Mouse (Mus musculus): Measurements from ENCODE around the gene 1700008O03Rik. TPM values are rescaled to one million over a fixed set of nuclear protein-coding genes. Genes with fewer than 3 reads are reported as not detected.

1700008O03Rik gene
- polyA plus RNA-seq, 1 experiment = 0.04 TPM

DNA sequence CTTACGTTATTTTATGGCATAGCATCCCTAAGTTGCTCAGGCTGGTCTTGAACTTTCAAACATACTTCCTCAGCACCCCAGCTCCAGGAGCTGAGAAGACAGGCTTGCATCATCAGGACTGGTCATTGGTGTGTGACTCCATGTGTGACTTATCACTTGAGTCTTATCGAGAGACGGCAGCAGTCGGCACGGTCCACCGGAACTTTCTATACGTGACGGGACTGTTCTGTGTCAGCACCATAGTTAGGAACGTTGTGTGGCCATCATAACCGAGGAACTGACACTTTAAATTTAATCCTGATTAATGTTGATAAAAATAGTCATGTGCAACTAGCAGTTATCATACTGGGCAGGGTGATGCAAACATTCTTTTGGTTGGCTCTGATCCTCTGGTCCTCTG is 44.5 kb downstream of the 1700008O03Rik start:
- Histone ChIP-seq H3K27me3 (ENCODE audit: control insufficient read depth) (peaks cover 44% of the 10 kb centered on the region), H3K36me3 (ENCODE audit: control insufficient read depth) (no peaks in the 10 kb centered on the region), H3K4me1 (ENCODE audit: control insufficient read depth) (no peaks in the 10 kb centered on the region), H3K9me3 (ENCODE audit: control insufficient read depth, low read length) (no peaks in the 10 kb centered on the region), H3K4me3 (replicated peaks) (no peak overlapping the region)
- no peak for TF ChIP-seq TAL1 (IDR thresholded peaks at IDR 0.05; ENCODE audit: low read length)
- TF ChIP-seq GATA1 (IDR thresholded peaks at IDR 0.05; ENCODE audit: low read length) = no peak

DNA sequence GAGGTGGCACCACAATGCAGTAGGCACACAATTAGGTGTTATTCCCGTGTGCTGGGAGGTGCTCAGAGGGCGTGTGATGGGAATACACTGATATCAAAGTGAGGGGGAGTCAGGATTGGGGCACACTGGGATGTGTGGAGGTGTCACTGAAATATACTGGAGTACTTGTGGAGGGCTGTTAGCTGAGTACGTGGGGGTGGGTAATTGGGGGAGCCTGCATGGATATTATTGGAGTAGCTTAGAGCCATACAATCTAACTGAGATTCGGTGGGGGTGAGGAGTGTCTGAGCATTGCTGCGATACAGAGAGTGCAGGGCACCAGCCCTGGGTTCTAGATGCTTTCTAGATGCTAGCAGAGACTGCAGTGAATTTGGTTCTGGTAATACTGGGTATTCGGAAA is 45.4 kb downstream of the 1700008O03Rik start:
- H3K27me3 ChIP-seq (ENCODE audit: control insufficient read depth) = peaks cover 53% of the 10 kb centered on the region
- no peak for TF ChIP-seq TAL1 (IDR thresholded peaks at IDR 0.05; ENCODE audit: low read length)
- TF ChIP-seq GATA1 (IDR thresholded peaks at IDR 0.05; ENCODE audit: low read length) = no peak
- no peaks in the 10 kb centered on the region for H3K4me1 ChIP-seq (ENCODE audit: control insufficient read depth)
- no peaks in the 10 kb centered on the region for H3K36me3 ChIP-seq (ENCODE audit: control insufficient read depth)
- no peaks in the 10 kb centered on the region for H3K9me3 ChIP-seq (ENCODE audit: control insufficient read depth, low read length)
- H3K4me3 ChIP-seq (replicated peaks) = no peak overlapping the region

DNA sequence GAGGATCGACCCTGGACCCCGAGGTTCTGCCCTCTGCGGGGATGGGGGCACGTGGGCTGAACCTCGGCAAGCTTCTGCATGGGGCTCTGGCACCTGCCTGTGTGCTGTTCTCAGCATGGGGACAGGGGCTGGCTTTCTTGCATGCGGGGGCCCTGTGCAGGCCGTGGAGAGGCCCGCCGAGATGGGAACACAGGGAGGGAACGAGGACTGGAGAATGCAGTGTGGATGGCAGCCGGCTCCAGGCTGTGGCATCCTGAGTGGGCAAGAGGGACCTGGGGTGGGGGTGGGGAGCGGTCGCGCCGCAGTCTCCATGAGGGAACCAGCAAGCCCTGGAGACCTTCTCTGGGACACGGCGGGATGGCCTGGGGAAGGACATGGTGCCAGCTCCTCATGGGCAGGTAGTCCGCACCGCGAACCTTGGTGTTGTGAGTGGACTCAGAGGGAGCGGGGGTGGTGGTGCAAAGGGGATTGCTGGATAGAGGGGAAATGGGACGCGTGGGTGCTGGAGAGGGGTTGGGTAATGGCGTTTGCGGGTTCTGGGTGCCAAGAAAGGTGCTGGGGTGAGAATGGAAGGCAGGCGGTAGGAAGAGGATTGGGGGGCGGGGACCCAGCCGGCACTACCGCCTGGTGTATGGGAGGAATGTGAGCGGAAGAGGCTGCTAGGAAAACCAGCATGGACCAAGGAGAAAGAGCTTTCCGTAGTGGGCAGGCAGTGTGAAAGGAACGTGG is 48.3 kb downstream of the 1700008O03Rik start:
- H3K9me3 ChIP-seq (ENCODE audit: control insufficient read depth, low read length) = no peaks in the 10 kb centered on the region
- TF ChIP-seq GATA1 (IDR thresholded peaks at IDR 0.05; ENCODE audit: low read length) (no peak), TAL1 (IDR thresholded peaks at IDR 0.05; ENCODE audit: low read length) (no peak)
- H3K4me3 ChIP-seq (replicated peaks) = no peak overlapping the region
- H3K27me3 ChIP-seq (ENCODE audit: control insufficient read depth) = peaks cover 64% of the 10 kb centered on the region
- no peaks in the 10 kb centered on the region for H3K4me1 ChIP-seq (ENCODE audit: control insufficient read depth)
- H3K36me3 ChIP-seq (ENCODE audit: control insufficient read depth) = no peaks in the 10 kb centered on the region

DNA sequence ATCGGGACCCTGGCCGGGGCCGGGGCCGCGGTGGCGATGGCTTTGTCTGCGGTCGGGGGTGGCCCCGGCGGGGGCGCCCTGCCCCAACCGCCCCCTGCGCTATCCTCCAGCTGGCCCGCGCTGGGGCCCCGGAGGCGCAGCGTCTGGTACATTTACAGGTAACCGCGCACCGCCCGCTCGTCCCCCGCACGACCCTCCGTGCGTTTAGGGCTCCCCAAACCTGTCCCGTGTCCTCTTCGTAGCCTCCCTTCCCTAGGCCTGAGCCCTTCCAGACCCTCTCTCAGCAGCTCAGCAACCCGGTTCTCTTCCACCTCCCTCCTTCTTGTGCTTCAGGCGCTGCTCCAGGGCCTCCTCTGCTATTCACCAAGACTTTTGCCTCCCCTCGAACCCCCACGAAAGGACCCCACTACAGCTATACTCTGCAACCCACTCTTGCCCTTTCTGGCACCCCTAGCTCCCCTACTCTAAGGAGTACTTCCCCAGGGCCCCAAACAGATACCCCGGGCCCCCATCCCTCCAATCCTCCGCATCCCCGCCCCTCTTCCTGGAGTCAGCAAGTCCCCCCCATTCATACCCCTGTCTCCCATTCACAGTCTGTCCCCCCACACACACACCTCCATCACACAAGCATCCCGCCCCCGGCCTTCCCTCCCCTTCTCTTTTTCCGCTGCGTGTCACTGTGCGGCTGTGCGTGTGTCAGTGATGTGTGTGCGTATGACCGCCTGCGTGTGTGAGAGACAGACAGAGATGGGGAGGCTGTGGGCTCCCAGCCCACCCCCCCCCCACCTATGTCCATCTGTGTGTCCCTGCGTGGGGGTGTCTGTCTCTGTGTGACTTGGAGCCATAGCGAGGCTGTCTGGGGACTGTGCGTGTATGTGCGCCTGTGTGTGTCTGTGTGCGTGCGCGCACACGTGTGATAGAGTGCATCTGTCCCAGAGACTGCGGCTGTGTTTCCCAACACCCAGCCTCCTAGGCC is 49.3 kb downstream of the 1700008O03Rik start:
- H3K36me3 ChIP-seq (ENCODE audit: control insufficient read depth) = no peaks in the 10 kb centered on the region
- no peaks in the 10 kb centered on the region for H3K4me1 ChIP-seq (ENCODE audit: control insufficient read depth)
- H3K4me3 ChIP-seq (replicated peaks) = no peak overlapping the region
- TF ChIP-seq GATA1 (IDR thresholded peaks at IDR 0.05; ENCODE audit: low read length) (no peak), TAL1 (IDR thresholded peaks at IDR 0.05; ENCODE audit: low read length) (no peak)
- no peaks in the 10 kb centered on the region for H3K9me3 ChIP-seq (ENCODE audit: control insufficient read depth, low read length)
- peaks cover 67% of the 10 kb centered on the region for H3K27me3 ChIP-seq (ENCODE audit: control insufficient read depth)

DNA sequence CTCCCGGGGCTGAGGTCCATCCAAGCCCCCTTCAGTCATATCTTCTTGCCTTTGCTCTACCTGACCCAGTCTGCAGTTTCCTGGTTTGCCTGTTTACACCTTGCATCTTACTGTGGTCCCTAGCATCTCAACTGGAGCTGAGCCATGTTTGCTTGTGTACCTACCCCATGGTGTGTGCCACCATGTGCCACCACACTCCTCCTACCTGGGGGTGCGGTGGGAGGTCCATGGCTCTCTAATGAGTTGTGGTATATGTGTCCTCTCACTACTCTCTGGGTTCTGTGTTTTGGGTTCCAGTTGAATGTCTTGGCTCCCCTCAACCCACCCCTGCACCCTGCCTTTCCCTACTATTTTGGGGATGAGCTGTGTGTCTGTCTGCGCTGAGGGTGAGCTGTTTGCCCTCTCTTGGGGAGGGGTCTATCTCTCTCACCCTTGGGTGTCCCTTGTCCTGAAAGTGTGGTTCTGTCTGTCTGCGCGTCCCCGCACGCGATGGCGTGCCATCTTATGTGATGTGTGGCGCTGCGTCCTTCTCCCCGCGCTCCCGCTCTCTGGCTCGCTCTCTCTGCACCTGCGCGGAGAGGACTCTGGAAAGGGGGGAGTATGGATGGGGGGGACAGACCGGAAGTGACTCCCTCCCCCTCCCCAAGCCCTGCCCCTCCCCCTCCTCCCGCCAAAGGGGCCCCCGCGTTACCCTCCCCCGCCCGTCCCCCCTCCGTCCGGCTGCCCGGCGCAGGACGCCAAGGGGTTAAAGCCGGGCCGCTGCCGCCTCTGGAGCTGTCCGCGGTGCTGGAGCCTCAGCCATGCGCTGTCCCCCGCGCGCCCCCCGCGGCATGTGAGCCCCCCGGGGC is 50.4 kb downstream of the 1700008O03Rik start:
- Histone ChIP-seq H3K36me3 (ENCODE audit: control insufficient read depth) (no peaks in the 10 kb centered on the region), H3K4me1 (ENCODE audit: control insufficient read depth) (no peaks in the 10 kb centered on the region), H3K27me3 (ENCODE audit: control insufficient read depth) (peaks cover 67% of the 10 kb centered on the region), H3K4me3 (replicated peaks) (no peak overlapping the region), H3K9me3 (ENCODE audit: control insufficient read depth, low read length) (no peaks in the 10 kb centered on the region)
- TF ChIP-seq TAL1 (IDR thresholded peaks at IDR 0.05; ENCODE audit: low read length) (no peak), GATA1 (IDR thresholded peaks at IDR 0.05; ENCODE audit: low read length) (no peak)

DNA sequence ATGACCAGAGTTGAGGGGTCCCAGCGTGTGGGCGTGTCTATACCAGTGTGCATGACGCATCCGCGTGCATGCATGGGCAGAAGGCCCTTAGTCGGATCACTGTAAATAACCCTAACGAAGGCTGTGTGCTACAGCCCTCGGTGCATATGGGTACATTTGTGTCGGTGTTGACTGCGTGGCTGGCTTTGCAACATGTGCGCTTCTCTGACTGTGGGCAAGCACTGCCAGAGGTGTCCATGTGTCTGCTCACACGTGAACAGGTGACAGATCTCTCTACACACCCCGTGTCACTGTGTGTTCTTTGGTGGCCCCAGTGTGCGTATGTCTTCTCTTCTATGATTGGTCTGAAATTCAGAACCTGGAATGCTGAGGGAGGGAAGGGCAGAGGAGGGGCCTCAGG is 51.5 kb downstream of the 1700008O03Rik start:
- Histone ChIP-seq H3K4me1 (ENCODE audit: control insufficient read depth) (no peaks in the 10 kb centered on the region), H3K27me3 (ENCODE audit: control insufficient read depth) (peaks cover 58% of the 10 kb centered on the region), H3K36me3 (ENCODE audit: control insufficient read depth) (no peaks in the 10 kb centered on the region), H3K4me3 (replicated peaks) (no peak overlapping the region), H3K9me3 (ENCODE audit: control insufficient read depth, low read length) (no peaks in the 10 kb centered on the region)
- TF ChIP-seq GATA1 (IDR thresholded peaks at IDR 0.05; ENCODE audit: low read length) = no peak
- no peak for TF ChIP-seq TAL1 (IDR thresholded peaks at IDR 0.05; ENCODE audit: low read length)

DNA sequence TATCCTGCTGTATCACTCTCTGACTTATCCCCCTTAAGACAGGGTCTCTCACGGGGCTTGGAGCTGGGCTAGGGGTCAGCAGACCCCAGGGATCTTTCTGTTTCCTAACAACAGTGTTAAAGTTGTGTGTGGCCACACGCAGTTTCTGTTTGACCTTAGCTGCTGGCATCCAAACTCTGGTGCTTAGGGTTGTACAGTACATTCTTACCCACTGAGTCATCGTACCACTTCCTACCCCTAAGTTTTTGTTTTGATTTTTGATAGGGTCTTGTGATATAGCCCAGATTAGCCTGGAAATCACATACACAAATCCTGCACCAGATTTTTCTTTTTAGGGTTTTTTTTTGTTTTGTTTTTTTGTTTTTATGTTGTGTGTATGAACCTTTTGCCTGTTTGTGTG is 53.3 kb downstream of the 1700008O03Rik start:
- Histone ChIP-seq H3K4me3 (replicated peaks) (no peak overlapping the region), H3K9me3 (ENCODE audit: control insufficient read depth, low read length) (no peaks in the 10 kb centered on the region), H3K4me1 (ENCODE audit: control insufficient read depth) (no peaks in the 10 kb centered on the region), H3K27me3 (ENCODE audit: control insufficient read depth) (peaks cover 44% of the 10 kb centered on the region), H3K36me3 (ENCODE audit: control insufficient read depth) (no peaks in the 10 kb centered on the region)
- no peak for TF ChIP-seq TAL1 (IDR thresholded peaks at IDR 0.05; ENCODE audit: low read length)
- TF ChIP-seq GATA1 (IDR thresholded peaks at IDR 0.05; ENCODE audit: low read length) = no peak

DNA sequence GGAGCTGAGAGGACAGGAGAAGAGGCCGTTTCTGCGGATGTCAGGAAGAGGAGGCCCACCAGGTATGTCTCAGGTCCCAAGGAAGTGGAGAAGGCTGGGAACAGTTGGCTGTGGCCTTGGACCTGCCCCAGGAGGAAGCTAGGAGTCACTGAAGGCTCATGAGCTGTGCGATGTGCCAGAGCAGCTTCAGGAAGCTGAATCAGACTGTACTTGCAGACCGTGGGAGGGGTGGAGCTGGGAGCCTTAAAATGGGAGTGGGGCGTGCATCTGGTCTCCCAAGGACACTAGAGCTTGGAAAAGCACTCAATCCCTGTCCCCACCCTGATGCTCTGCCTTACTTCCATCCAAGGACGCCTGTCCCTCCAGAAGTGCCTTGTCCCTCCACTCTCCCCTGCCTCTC is 59.0 kb downstream of the 1700008O03Rik start:
- H3K4me3 ChIP-seq (replicated peaks) = no peak overlapping the region
- H3K36me3 ChIP-seq (ENCODE audit: control insufficient read depth) = no peaks in the 10 kb centered on the region
- H3K4me1 ChIP-seq (ENCODE audit: control insufficient read depth) = no peaks in the 10 kb centered on the region
- H3K27me3 ChIP-seq (ENCODE audit: control insufficient read depth) = peaks cover 6% of the 10 kb centered on the region
- no peaks in the 10 kb centered on the region for H3K9me3 ChIP-seq (ENCODE audit: control insufficient read depth, low read length)
- TF ChIP-seq GATA1 (IDR thresholded peaks at IDR 0.05; ENCODE audit: low read length) = no peak
- no peak for TF ChIP-seq TAL1 (IDR thresholded peaks at IDR 0.05; ENCODE audit: low read length)

All from erythroblast, embryonic 14.5 days (primary cell).